Mouse (Mus musculus) hindbrain, postnatal 0 days (tissue): ENCODE measurements at regions not wholly inside any gene's neighbourhood (a gene's known extent, or its start where the extent isn't known, plus 50 kb on each side); places are given as distances from the start of the nearest gene placed in this dataset.

Experiments
- ATAC-seq: fragments of 200-750 bp; cut with Nextera tagmentation; 2 replicates; pipeline ENCODE4 v1.8.0; 2017; ENCODE audit warnings: mild to moderate bottlenecking, moderate TSS enrichment, moderate library complexity
- DNase-seq: peaks from one replicate; pipeline ENCODE4 v3.0.0-alpha.2; 2015; ENCODE audit warnings: low spot score
- H3K27ac ChIP-seq: fragments of 300-500 bp; sonication (generic); 2 replicates; pipeline ENCODE4 v1.5.1; 2014; ENCODE audit warnings: mild to moderate bottlenecking
- H3K27me3 ChIP-seq: fragments of 300-500 bp; sonication (generic); 2 replicates; pipeline ENCODE4 v1.6.1; 2014; ENCODE audit warnings: low read length, mixed read lengths; ENCODE audit not compliant: insufficient read depth
- H3K36me3 ChIP-seq: fragments of 300-500 bp; sonication (generic); 2 replicates; pipeline ENCODE4 v1.6.1; 2014; ENCODE audit warnings: low read length, mixed read lengths; ENCODE audit not compliant: insufficient read depth
- H3K4me1 ChIP-seq: fragments of 300-500 bp; sonication (generic); 2 replicates; pipeline ENCODE4 v1.6.1; 2014; ENCODE audit warnings: antibody characterized with exemption, low read length, mixed read lengths; ENCODE audit not compliant: insufficient read depth
- H3K4me2 ChIP-seq: fragments of 300-500 bp; sonication (generic); 2 replicates; pipeline ENCODE4 v1.6.1; 2014; ENCODE audit warnings: low read depth, mild to moderate bottlenecking, low read length, moderate library complexity, mixed read lengths
- H3K4me3 ChIP-seq: fragments of 300-500 bp; sonication (generic); 2 replicates; pipeline ENCODE4 v1.5.1; 2014; ENCODE audit warnings: low read length
- H3K9ac ChIP-seq: fragments of 300-500 bp; sonication (generic); replicated peaks from 2 replicates; pipeline ENCODE4 v1.6.1; 2014; ENCODE audit warnings: mild to moderate bottlenecking, low read length, moderate library complexity, mixed read lengths
- H3K9me3 ChIP-seq: fragments of 300-500 bp; sonication (generic); 2 replicates; pipeline ENCODE4 v1.6.1; 2016; ENCODE audit warnings: low read length, mixed read lengths
- CTCF ChIP-seq: IDR thresholded peaks from 2 replicates; pipeline ENCODE4 v1.5.1; 2016; ENCODE audit warnings: antibody characterized with exemption, control low read depth, low read depth
- WGBS: fragments of 180-500 bp; shearing (Covaris S2); extraction: QIAGEN DNeasy Blood & Tissue Kit; methylation state at CpG from one replicate; pipeline ENCODE4 v1.1.7; 2014; 5-methylcytosine and 5-hydroxymethylcytosine counted together

GRCm38 (mm10) chrX:22769971-22770530 lies 594.8 kb downstream of the Klhl13 start:
- no peaks in the 10 kb centered on the region for H3K9me3 ChIP-seq
- no peaks in the 10 kb centered on the region for H3K36me3 ChIP-seq
- no peaks in the 10 kb centered on the region for H3K4me1 ChIP-seq
- TF ChIP-seq CTCF, result no peak
- no peak overlapping the region for H3K27ac ChIP-seq
- H3K27me3 ChIP-seq, result no peaks in the 10 kb centered on the region
- ATAC-seq (no peak), DNase-seq (peak; percentile 23)
- H3K4me2 ChIP-seq, result no peak overlapping the region
- H3K4me3 ChIP-seq, result no peak overlapping the region
- H3K9ac ChIP-seq, result no peak overlapping the region
- WGBS, result 74% methylated on average over 1 of the region's 1 CpGs

DNA sequence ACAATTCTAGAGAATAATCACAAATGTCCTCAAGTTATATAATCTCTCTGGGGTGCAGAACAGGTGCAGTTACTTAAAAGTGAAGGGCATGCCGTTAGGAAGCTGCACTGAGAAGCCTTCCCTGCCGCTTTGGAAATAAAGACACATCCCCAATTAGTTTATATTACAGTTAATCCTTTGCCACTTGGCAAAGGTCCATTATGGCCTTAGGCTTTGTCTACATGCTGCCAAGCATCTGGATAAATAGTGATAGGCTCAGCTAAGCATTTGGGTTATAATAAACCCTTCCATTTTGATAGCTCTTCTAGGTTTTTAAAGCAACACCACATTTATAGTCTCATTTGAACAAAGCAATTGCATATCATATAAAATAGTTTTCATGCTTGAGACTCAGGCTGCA lies 625.6 kb downstream of the Klhl13 start:
- no peak overlapping the region for H3K27ac ChIP-seq
- no peak for TF ChIP-seq CTCF
- no peak overlapping the region for H3K4me2 ChIP-seq
- WGBS, result 43% methylated on average over 2 of the region's 2 CpGs
- H3K36me3 ChIP-seq, result no peaks in the 10 kb centered on the region
- H3K4me1 ChIP-seq, result no peaks in the 10 kb centered on the region
- ATAC-seq (no peak), DNase-seq (peak; percentile 3)
- no peaks in the 10 kb centered on the region for H3K9me3 ChIP-seq
- no peaks in the 10 kb centered on the region for H3K27me3 ChIP-seq
- H3K9ac ChIP-seq, result no peak overlapping the region
- H3K4me3 ChIP-seq, result no peak overlapping the region

DNA sequence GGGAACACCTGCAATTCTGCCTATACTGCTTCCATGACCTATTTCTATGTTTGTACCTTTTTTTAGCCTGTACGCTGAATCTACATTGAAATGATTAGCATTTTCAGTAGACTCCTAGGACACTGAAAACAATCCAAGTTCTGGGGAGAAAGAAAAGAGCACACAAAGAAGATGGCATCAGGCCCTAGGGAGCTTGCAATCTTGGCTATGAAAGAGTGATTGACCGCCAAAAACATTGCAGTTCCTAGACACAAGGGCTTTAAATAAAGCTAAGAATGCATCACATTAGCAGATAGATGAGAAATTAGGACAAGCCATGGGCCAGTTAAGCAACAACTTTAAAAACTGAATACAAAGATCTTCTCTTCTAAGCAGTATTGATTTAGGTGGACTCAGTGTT lies 666.7 kb downstream of the Klhl13 start:
- DNase-seq (peak; percentile 54), ATAC-seq (no peak)
- H3K9ac ChIP-seq, result no peak overlapping the region
- TF ChIP-seq CTCF, result no peak
- no peaks in the 10 kb centered on the region for H3K27me3 ChIP-seq
- no peaks in the 10 kb centered on the region for H3K9me3 ChIP-seq
- no peak overlapping the region for H3K27ac ChIP-seq
- no peak overlapping the region for H3K4me2 ChIP-seq
- H3K36me3 ChIP-seq, result no peaks in the 10 kb centered on the region
- no peak overlapping the region for H3K4me3 ChIP-seq
- H3K4me1 ChIP-seq, result no peaks in the 10 kb centered on the region
- WGBS, result 63% methylated on average over 2 of the region's 2 CpGs

DNA sequence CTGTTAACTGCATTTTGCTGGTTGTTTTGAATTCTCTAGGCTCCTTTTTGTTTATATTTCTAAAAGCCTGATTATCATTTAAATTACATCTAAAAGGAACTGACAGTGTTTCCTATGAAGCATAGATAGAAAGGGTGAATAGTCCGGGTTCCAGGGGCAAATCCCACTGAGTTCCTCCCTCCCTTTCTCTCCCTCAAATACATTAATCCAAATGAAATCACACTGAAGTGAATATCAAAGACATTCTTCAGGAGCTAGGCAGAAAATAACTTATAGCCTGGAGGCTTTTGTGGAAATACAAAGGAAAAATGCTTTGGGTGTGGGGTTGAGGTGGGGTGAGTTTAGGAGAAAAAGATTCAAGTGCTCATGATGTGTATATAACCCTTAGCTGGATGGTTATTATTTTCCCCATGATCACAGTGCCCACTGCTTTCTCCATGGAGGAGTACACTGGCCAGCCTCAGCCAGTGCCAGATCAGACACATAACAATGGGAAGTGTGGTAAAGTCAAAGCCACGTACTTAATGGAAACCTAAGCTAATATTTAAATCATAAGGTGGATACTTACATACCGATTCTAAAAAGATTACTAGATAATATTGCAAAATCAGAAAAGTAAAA lies 707.0 kb downstream of the Klhl13 start:
- no peak overlapping the region for H3K4me2 ChIP-seq
- no peak for TF ChIP-seq CTCF
- no peak overlapping the region for H3K9ac ChIP-seq
- no peaks in the 10 kb centered on the region for H3K36me3 ChIP-seq
- no peak overlapping the region for H3K4me3 ChIP-seq
- no peaks in the 10 kb centered on the region for H3K9me3 ChIP-seq
- no peaks in the 10 kb centered on the region for H3K4me1 ChIP-seq
- no peaks in the 10 kb centered on the region for H3K27me3 ChIP-seq
- no peak for ATAC-seq
- DNase-seq, result no peak
- 57% methylated on average over 3 of the region's 3 CpGs for WGBS
- H3K27ac ChIP-seq, result no peak overlapping the region
